Mouse (Mus musculus): ENCODE data around the gene Eef1akmt2. TPM values are rescaled to one million over a fixed set of nuclear protein-coding genes. Genes with fewer than 3 reads are reported as not detected.

The Eef1akmt2 gene
- total RNA-seq, 2 experiments from 2014 or later: 36.0 to 36.2 TPM

GRCm38 (mm10) chr7:132795141-132795540 lies 57.3 kb downstream of the Eef1akmt2 start:
- no peak for DNase-seq (ENCODE audit: low spot score in 2 of 2)

GRCm38 (mm10) chr7:132793467-132793866 lies 59.0 kb downstream of the Eef1akmt2 start:
- DNase-seq (ENCODE audit: low spot score in 2 of 2): no peak

GRCm38 (mm10) chr7:132790447-132791219 lies 61.8 kb downstream of the Eef1akmt2 start:
- DNase-seq (ENCODE audit: low spot score in 2 of 2): no peak

GRCm38 (mm10) chr7:132788826-132789225 lies 63.6 kb downstream of the Eef1akmt2 start:
- no peak for DNase-seq (ENCODE audit: low spot score in 2 of 2)

GRCm38 (mm10) chr7:132787496-132788190 lies 64.8 kb downstream of the Eef1akmt2 start:
- DNase-seq (ENCODE audit: low spot score in 2 of 2): no peak

GRCm38 (mm10) chr7:132787022-132787421 lies 65.5 kb downstream of the Eef1akmt2 start:
- no peak for DNase-seq (ENCODE audit: low spot score in 2 of 2)

- DNase-seq (ENCODE audit: low spot score in 2 of 2): no peak
These were observed 66.0 kb downstream of the Eef1akmt2 start for GRCm38 (mm10) chr7:132786522-132786921.

GRCm38 (mm10) chr7:132786011-132786410 lies 66.5 kb downstream of the Eef1akmt2 start:
- DNase-seq (ENCODE audit: low spot score in 2 of 2): no peak

GRCm38 (mm10) chr7:132784101-132784500 lies 68.4 kb downstream of the Eef1akmt2 start:
- DNase-seq (ENCODE audit: low spot score in 2 of 2): no peak

- no peak for DNase-seq (ENCODE audit: low spot score in 2 of 2)
These were observed 70.6 kb downstream of the Eef1akmt2 start for GRCm38 (mm10) chr7:132781850-132782249.

- no peak for DNase-seq (ENCODE audit: low spot score in 2 of 2)
These were observed 71.2 kb downstream of the Eef1akmt2 start for GRCm38 (mm10) chr7:132781130-132781814.

GRCm38 (mm10) chr7:132780611-132781010 lies 71.9 kb downstream of the Eef1akmt2 start:
- no peak for DNase-seq (ENCODE audit: low spot score in 2 of 2)

GRCm38 (mm10) chr7:132778630-132779029 lies 73.8 kb downstream of the Eef1akmt2 start:
- DNase-seq (ENCODE audit: low spot score in 2 of 2): no peak

GRCm38 (mm10) chr7:132777728-132778453 lies 74.6 kb downstream of the Eef1akmt2 start:
- DNase-seq (ENCODE audit: low spot score in 2 of 2): no peak

Other genes with a start within 250 kb of the Eef1akmt2 start
- gene Lhpp, start 242.0 kb downstream of the Eef1akmt2 start, total RNA-seq (2021): 10 to 100 TPM; 18.7 to 18.9 TPM
- 10 to 100 TPM; 69.7 to 74.4 TPM for gene Fam53b, start 38.8 kb downstream of the Eef1akmt2 start, total RNA-seq (2021)
- gene Abraxas2, start 6.6 kb upstream of the Eef1akmt2 start, total RNA-seq (2021): 10 to 100 TPM; 39.4 to 42.2 TPM
- 10 to 100 TPM; 45.8 to 47.1 TPM for gene Zranb1, start 78.5 kb upstream of the Eef1akmt2 start, total RNA-seq (2021)

All from adrenal gland, postnatal 4 days (tissue).